Mouse (Mus musculus) forebrain, embryonic 13.5 days (tissue): ENCODE measurements around the gene Ift81. TPM values are rescaled to one million over a fixed set of nuclear protein-coding genes. Genes with fewer than 3 reads are reported as not detected.

Source experiments
- ATAC-seq: fragments of 200-750 bp; cut with Nextera tagmentation; 2 replicates; pipeline ENCODE4 v1.8.0; 2017
- H3K27ac ChIP-seq: fragments of 300-500 bp; sonication (generic); 2 replicates; pipeline ENCODE4 v1.5.1; 2015; ENCODE audit warnings: inconsistent platforms, mild to moderate bottlenecking, moderate library complexity
- H3K27me3 ChIP-seq: fragments of 300-500 bp; sonication (generic); 2 replicates; pipeline ENCODE4 v1.6.1; 2015; ENCODE audit warnings: mild to moderate bottlenecking, inconsistent platforms
- H3K36me3 ChIP-seq: fragments of 300-500 bp; sonication (generic); 2 replicates; pipeline ENCODE4 v1.6.1; 2015; ENCODE audit warnings: mild to moderate bottlenecking, inconsistent platforms; ENCODE audit not compliant: poor library complexity, severe bottlenecking
- H3K4me1 ChIP-seq: fragments of 300-500 bp; sonication (generic); 2 replicates; pipeline ENCODE4 v1.6.1; 2015; ENCODE audit warnings: inconsistent platforms
- H3K4me2 ChIP-seq: fragments of 300-500 bp; sonication (generic); 2 replicates; pipeline ENCODE4 v1.6.1; 2015; ENCODE audit warnings: inconsistent platforms, mild to moderate bottlenecking, moderate library complexity
- H3K4me3 ChIP-seq: fragments of 300-500 bp; sonication (generic); 2 replicates; pipeline ENCODE4 v1.5.1; 2015; ENCODE audit warnings: mild to moderate bottlenecking, inconsistent platforms
- H3K9ac ChIP-seq: fragments of 300-500 bp; sonication (generic); 2 replicates; pipeline ENCODE4 v1.6.1; 2015; ENCODE audit warnings: mild to moderate bottlenecking, inconsistent platforms
- H3K9me3 ChIP-seq: fragments of 300-500 bp; sonication (generic); replicated peaks from 2 replicates; pipeline ENCODE4 v1.6.1; 2016; ENCODE audit warnings: inconsistent platforms
- WGBS: fragments of 180-500 bp; shearing (Covaris S2); methylation state at CpG from one replicate; pipeline ENCODE4 v1.1.7; 2015; 5-methylcytosine and 5-hydroxymethylcytosine counted together
- polyA plus RNA-seq: library from polyadenylated mRNA; unstranded; fragments of >200 nt; fragmentation: Nextera tagmentation; extraction: Ambion mirVana; gene quantifications from 2 replicates; pipeline ENCODE4 v1.2.1, GENCODE M21; 2015

The Ift81 gene
- polyA plus RNA-seq, 1 experiment from 2014 or later = 63.2 TPM

DNA sequence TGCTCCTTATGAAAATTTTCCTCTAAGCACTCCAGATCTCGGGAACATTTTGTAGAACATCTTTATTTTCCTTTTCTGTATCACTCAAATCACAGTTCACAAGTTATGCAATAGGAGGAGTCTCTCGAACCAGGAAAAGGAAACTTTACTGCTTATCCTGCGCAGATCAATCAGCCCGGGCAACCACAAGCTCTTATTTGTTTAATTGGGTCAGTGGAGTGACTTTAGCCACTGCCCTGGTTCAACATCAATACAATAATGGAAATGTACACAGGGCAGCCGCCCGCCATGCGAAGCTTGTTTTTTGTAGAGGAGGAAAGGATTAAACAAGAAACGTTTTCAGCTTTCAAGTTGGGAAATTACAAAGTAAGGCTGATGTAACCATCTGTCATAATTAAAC is 72.4 kb downstream of the Ift81 start:
- Histone ChIP-seq H3K27me3 (no peaks in the 10 kb centered on the region), H3K9me3 (no peaks in the 10 kb centered on the region), H3K36me3 (peaks cover 17% of the 10 kb centered on the region), H3K4me1 (no peaks in the 10 kb centered on the region), H3K9ac (no peak overlapping the region), H3K27ac (no peak overlapping the region), H3K4me3 (no peak overlapping the region), H3K4me2 (no peak overlapping the region)
- ATAC-seq = no peak
- WGBS = 89% methylated on average over 8 of the region's 8 CpGs

- no peak overlapping the region for H3K4me3 ChIP-seq
- H3K4me1 ChIP-seq = no peaks in the 10 kb centered on the region
- no peak for ATAC-seq
- no peak overlapping the region for H3K4me2 ChIP-seq
- no peak overlapping the region for H3K9ac ChIP-seq
- H3K27me3 ChIP-seq = no peaks in the 10 kb centered on the region
- no peak overlapping the region for H3K27ac ChIP-seq
- H3K36me3 ChIP-seq = peaks cover 17% of the 10 kb centered on the region
- H3K9me3 ChIP-seq = no peaks in the 10 kb centered on the region
- 91% methylated on average over 11 of the region's 11 CpGs for WGBS
These were observed 76.2 kb downstream of the Ift81 start for GRCm38 (mm10) chr5:122538077-122538476.

DNA sequence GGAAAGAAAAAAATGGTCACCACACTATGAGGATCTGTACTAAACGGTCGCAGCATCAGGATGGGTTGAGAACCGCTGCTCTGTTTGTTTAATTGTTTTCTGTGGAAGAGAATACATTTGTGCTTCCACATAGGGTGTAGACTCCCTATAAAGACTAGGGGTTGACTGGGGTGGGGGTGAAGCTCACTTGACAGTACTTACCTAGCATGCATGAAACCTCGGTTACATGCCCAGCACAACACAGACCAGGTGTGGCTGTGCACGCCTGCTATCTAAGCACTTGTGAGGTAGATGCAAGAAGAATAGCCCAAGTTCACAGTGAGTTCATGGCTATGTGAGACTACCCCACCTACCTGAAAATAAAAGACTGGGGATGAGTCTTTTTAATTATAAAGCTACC is 76.7 kb downstream of the Ift81 start:
- Histone ChIP-seq H3K4me1 (no peaks in the 10 kb centered on the region), H3K27me3 (no peaks in the 10 kb centered on the region), H3K4me3 (no peak overlapping the region), H3K4me2 (no peak overlapping the region), H3K36me3 (peaks cover 17% of the 10 kb centered on the region), H3K9me3 (no peaks in the 10 kb centered on the region), H3K9ac (no peak overlapping the region), H3K27ac (no peak overlapping the region)
- no peak for ATAC-seq
- 96% methylated on average over 5 of the region's 5 CpGs for WGBS

DNA sequence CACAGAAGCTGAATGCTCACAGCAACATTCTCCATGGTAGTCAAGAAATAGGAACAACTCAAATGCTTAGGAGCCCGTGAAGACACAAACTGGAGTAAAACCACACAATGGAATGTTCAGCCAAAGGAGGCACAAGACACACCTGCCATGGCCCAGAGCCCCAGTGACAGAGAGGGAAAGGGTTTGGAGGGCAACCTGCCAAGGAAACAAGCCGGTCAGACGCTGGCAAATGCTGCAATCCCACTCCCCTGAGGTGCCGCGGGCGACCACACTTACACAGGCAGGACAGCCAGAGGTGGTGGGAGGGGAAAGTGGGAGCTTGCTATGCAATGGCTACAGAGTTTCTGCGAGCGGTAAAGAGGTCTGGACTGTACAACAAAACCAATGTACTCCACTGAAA is 80.4 kb downstream of the Ift81 start:
- Histone ChIP-seq H3K4me2 (no peak overlapping the region), H3K9ac (no peak overlapping the region), H3K27me3 (no peaks in the 10 kb centered on the region), H3K9me3 (no peaks in the 10 kb centered on the region), H3K27ac (no peak overlapping the region), H3K4me3 (no peak overlapping the region), H3K4me1 (no peaks in the 10 kb centered on the region), H3K36me3 (peaks cover 5% of the 10 kb centered on the region)
- no peak for ATAC-seq
- 84% methylated on average over 8 of the region's 8 CpGs for WGBS

DNA sequence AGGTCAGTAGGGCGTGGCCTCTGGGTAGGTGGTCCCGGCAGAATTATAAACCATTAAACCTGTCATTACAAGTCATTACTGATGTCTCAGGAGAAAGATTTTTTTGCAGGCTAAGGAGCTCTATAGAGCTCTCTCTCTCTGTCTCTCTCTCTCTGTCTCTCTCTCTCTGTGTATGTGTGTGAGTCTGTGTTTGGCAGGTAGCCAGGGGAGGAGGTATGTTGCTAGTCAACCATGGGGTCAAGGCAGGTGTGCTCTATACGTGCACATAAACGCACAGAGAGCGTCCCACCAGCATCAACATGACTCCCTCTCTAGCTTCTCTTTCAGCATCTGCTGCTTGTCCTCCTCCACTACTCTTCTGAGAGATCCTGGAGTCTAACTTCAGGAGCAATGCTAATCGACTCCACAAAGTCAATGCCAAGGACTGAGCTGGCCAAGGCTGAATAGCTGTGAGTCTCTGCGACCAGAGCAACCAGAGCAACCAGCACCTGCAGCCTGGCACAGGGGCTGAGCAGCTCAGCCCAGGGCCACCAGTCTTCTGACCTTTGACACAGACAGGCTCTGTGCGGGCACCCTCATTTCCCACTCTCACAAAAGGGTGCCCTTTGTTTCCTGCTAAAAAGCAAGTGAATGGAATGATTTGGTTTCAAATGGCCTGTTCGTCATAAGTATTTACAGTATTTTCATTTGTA is 84.3 kb downstream of the Ift81 start:
- WGBS = 81% methylated on average over 9 of the region's 9 CpGs

DNA sequence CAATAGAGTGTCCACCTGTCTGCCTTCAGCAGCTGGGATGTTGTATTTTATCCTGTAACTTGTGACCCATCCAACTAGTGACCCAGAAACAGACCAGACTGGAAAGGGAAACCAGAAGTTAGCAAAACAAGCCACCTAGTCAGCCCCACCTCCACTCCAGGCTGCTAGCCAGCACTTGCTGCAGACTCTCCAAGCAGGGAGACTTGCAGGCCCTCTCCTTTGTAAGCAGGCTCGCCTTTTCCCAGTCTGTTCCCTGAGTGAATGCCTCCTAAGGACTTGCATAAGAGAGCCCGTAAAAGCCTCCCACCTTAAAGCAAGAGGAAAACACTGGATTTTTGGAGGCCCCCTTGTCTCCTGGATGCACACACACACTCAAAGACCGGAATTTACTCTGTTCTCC is 85.0 kb downstream of the Ift81 start:
- Histone ChIP-seq H3K4me1 (peaks cover 9% of the 10 kb centered on the region), H3K27ac (no peak overlapping the region), H3K36me3 (0 out of 2 replicates have a peak, but pooled peaks cover 5% of the 10 kb centered on the region), H3K4me3 (no peak overlapping the region), H3K27me3 (no peaks in the 10 kb centered on the region), H3K9me3 (no peaks in the 10 kb centered on the region), H3K9ac (no peak overlapping the region), H3K4me2 (no peak overlapping the region)
- ATAC-seq = no peak
- WGBS = 63% methylated on average over 3 of the region's 3 CpGs

More for the DNA sequence above, 84.3 kb downstream of the Ift81 start:
- H3K36me3 ChIP-seq = 0 out of 2 replicates have a peak, but pooled peaks cover 5% of the 10 kb centered on the region
- no peaks in the 10 kb centered on the region for H3K27me3 ChIP-seq
- H3K9me3 ChIP-seq = no peaks in the 10 kb centered on the region
- ATAC-seq = no peak
- H3K4me1 ChIP-seq = peaks cover 9% of the 10 kb centered on the region
- H3K9ac ChIP-seq = no peak overlapping the region
- H3K27ac ChIP-seq = no peak overlapping the region
- no peak overlapping the region for H3K4me2 ChIP-seq
- no peak overlapping the region for H3K4me3 ChIP-seq

- peaks cover 9% of the 10 kb centered on the region for H3K4me1 ChIP-seq
- H3K27ac ChIP-seq = no peak overlapping the region
- H3K9me3 ChIP-seq = no peaks in the 10 kb centered on the region
- 70% methylated on average over 3 of the region's 3 CpGs for WGBS
- H3K36me3 ChIP-seq = 0 out of 2 replicates have a peak, but pooled peaks cover 5% of the 10 kb centered on the region
- H3K4me3 ChIP-seq = no peak overlapping the region
- H3K9ac ChIP-seq = no peak overlapping the region
- no peaks in the 10 kb centered on the region for H3K27me3 ChIP-seq
- H3K4me2 ChIP-seq = no peak overlapping the region
- no peak for ATAC-seq
These were observed 85.7 kb downstream of the Ift81 start for GRCm38 (mm10) chr5:122528591-122528990.

DNA sequence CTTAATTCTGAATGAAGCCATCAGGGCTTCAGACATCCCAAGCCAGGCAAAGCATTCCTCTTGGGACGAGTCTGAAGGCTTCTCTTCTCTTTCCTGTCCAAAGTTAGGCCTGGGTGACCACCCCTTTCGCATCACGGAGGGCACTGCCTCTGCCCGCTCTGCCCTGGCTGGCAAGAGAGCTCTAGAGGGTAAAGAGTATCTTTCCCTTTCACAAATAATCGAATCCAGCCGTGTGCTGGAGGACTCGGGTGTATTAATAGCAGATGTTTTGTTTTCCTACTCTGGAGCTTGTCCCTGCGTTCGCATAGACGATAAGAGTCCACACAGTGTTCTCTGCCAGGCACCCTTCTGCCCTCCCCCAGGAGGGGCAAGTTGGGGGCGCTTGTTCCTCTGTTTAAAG is 86.6 kb downstream of the Ift81 start:
- no peak for ATAC-seq
- Histone ChIP-seq H3K4me1 (peaks cover 9% of the 10 kb centered on the region), H3K9ac (no peak overlapping the region), H3K4me2 (no peak overlapping the region), H3K9me3 (no peaks in the 10 kb centered on the region), H3K4me3 (no peak overlapping the region), H3K27ac (no peak overlapping the region), H3K27me3 (no peaks in the 10 kb centered on the region), H3K36me3 (0 out of 2 replicates have a peak, but pooled peaks cover 5% of the 10 kb centered on the region)
- 62% methylated on average over 11 of the region's 11 CpGs for WGBS

DNA sequence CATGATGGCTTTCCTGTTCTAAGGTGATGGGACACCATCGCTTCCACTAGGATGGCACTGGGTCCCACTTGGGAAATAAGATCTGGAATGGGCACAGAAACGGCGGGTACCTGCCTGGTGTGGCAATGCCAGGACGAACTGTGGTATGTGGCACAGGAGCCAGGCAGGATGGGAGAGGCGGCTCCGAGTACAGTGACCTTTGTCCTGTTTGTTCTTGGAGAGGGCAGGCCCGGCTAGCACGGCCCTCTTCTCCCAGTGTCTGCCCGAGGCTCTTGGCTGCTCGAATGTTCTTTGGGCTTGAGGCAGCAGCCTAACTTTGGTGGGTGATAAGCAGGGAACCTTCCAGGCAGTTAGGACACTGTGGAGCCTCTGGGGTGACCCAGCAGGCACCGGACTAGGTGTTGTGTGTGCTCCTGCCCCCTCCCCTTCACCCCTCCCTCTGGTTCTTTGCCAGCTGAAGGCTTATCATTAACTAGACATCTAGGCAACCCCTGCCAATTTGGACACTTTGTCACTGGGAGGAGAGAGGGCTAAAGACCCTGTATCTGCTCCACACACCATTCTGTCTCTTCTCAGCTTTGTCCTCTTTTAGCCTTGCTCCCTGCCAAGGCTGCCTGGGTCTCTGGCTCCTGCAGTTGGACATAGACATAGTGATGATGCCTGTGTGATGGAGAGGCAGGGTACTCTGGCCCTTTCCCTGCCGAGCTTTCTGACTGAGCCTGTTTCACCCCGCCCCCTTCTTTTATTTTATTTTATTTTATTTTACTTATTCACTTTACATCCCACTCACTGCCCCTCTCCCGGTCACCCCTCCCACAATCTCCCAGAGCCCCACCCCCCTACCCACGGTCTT is 87.2 kb downstream of the Ift81 start:
- Histone ChIP-seq H3K4me3 (no peak overlapping the region), H3K4me2 (no peak overlapping the region), H3K9me3 (no peaks in the 10 kb centered on the region), H3K4me1 (peaks cover 9% of the 10 kb centered on the region), H3K27me3 (no peaks in the 10 kb centered on the region), H3K9ac (no peak overlapping the region), H3K27ac (no peak overlapping the region), H3K36me3 (0 out of 2 replicates have a peak, but pooled peaks cover 5% of the 10 kb centered on the region)
- ATAC-seq = no peak
- 81% methylated on average over 15 of the region's 15 CpGs for WGBS

- WGBS = 97% methylated on average over 9 of the region's 9 CpGs
- H3K9ac ChIP-seq = no peak overlapping the region
- H3K27ac ChIP-seq = no peak overlapping the region; the same call in 1 of the 2 replicates
- no peaks in the 10 kb centered on the region for H3K9me3 ChIP-seq
- H3K27me3 ChIP-seq = no peaks in the 10 kb centered on the region
- peaks cover 9% of the 10 kb centered on the region for H3K4me1 ChIP-seq
- H3K36me3 ChIP-seq = 0 out of 2 replicates have a peak, but pooled peaks cover 5% of the 10 kb centered on the region
- no peak overlapping the region for H3K4me3 ChIP-seq
- ATAC-seq = no peak
- H3K4me2 ChIP-seq = no peak overlapping the region
These were observed 87.9 kb downstream of the Ift81 start for GRCm38 (mm10) chr5:122526405-122526804.

GRCm38 (mm10) chr5:122525238-122525931 is 88.9 kb downstream of the Ift81 start:
- Histone ChIP-seq H3K4me1 (peaks cover 9% of the 10 kb centered on the region), H3K4me2 (no peak overlapping the region), H3K36me3 (0 out of 2 replicates have a peak, but pooled peaks cover 5% of the 10 kb centered on the region), H3K4me3 (no peak overlapping the region), H3K9me3 (no peaks in the 10 kb centered on the region), H3K27me3 (no peaks in the 10 kb centered on the region), H3K9ac (peak overlapping the region; percentile 37; the same call in 1 of the 2 replicates), H3K27ac (no peak overlapping the region)
- ATAC-seq = no peak
- WGBS = 84% methylated on average over 14 of the region's 14 CpGs

DNA sequence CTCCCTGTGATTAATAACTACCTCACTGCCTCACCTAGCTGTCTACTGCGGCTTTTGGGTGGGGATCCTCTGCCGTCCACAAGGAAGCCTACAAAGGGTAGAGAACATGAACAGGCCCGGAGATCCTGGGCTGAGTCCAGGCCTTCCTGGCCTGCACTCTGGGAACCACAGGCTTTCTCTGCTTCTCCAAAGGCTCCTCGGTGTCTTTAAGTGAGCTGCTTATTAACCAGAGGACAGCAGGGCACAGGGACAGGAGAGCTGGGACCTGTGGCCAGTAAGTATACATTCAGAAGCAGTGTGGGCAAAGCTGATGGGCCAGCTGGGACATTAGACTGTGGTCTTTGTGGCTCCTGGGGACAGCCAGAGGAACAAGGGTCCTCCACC is 89.5 kb downstream of the Ift81 start:
- Histone ChIP-seq H3K4me1 (peaks cover 9% of the 10 kb centered on the region), H3K4me3 (no peak overlapping the region), H3K9ac (no peak overlapping the region), H3K27me3 (no peaks in the 10 kb centered on the region), H3K9me3 (no peaks in the 10 kb centered on the region), H3K36me3 (0 out of 2 replicates have a peak, but pooled peaks cover 5% of the 10 kb centered on the region), H3K27ac (no peak overlapping the region), H3K4me2 (no peak overlapping the region)
- no peak for ATAC-seq
- 88% methylated on average over 4 of the region's 4 CpGs for WGBS
